Mouse (Mus musculus) liver, postnatal 0 days (tissue): ENCODE data around the gene Alox8. TPM values are rescaled to one million over a fixed set of nuclear protein-coding genes. Genes with fewer than 3 reads are reported as not detected.

ENCODE experiments used
- ATAC-seq: fragments of 200-750 bp; cut with Nextera tagmentation; 2 replicates; pipeline ENCODE4 v1.8.0; 2017; ENCODE audit warnings: mild to moderate bottlenecking, moderate library complexity
- DNase-seq: peaks from one replicate; pipeline ENCODE4 v3.0.0-alpha.2; 2016
- H3K27ac ChIP-seq: fragments of 300-500 bp; sonication (generic); 2 replicates; pipeline ENCODE4 v1.5.1; 2014; ENCODE audit warnings: antibody characterized with exemption, moderate library complexity, mild to moderate bottlenecking, low read depth
- H3K27me3 ChIP-seq: fragments of 300-500 bp; sonication (generic); 2 replicates; pipeline ENCODE4 v1.6.1; 2014; ENCODE audit warnings: low read length, control low read depth, mixed read lengths; ENCODE audit not compliant: insufficient read depth
- H3K36me3 ChIP-seq: fragments of 300-500 bp; sonication (generic); replicated peaks from 2 replicates; pipeline ENCODE4 v1.6.1; 2014; ENCODE audit warnings: mild to moderate bottlenecking, control low read depth, low read length, moderate library complexity, mixed read lengths; ENCODE audit not compliant: insufficient read depth
- H3K4me1 ChIP-seq: fragments of 300-500 bp; sonication (generic); 2 replicates; pipeline ENCODE4 v1.6.1; 2014; ENCODE audit warnings: antibody characterized with exemption, mild to moderate bottlenecking, control low read depth; ENCODE audit not compliant: insufficient read depth
- H3K4me2 ChIP-seq: fragments of 300-500 bp; sonication (generic); 2 replicates; pipeline ENCODE4 v1.6.1; 2014; ENCODE audit warnings: low read depth, mild to moderate bottlenecking, low read length, moderate library complexity, mixed read lengths
- H3K4me3 ChIP-seq: fragments of 300-500 bp; sonication (generic); 2 replicates; pipeline ENCODE4 v1.5.1; 2014; ENCODE audit warnings: low read depth, low read length
- H3K9ac ChIP-seq: fragments of 300-500 bp; sonication (generic); replicated peaks from 2 replicates; pipeline ENCODE4 v1.6.1; 2014; ENCODE audit warnings: mild to moderate bottlenecking, moderate library complexity
- H3K9me3 ChIP-seq: fragments of 300-500 bp; sonication (generic); 2 replicates; pipeline ENCODE4 v1.6.1; 2016; ENCODE audit warnings: mild to moderate bottlenecking, control low read depth, low read length, mixed read lengths
- CTCF ChIP-seq: sonication (generic); IDR thresholded peaks from 2 replicates; pipeline ENCODE4 v1.5.1; 2016; ENCODE audit warnings: antibody characterized with exemption, low read depth
- EP300 ChIP-seq: IDR thresholded peaks from 2 replicates; pipeline ENCODE4 v1.6.1; 2016; ENCODE audit warnings: antibody characterized with exemption, low read depth, mild to moderate bottlenecking
- WGBS: fragments of 180-500 bp; shearing (Covaris S2); extraction: QIAGEN DNeasy Blood & Tissue Kit; methylation state at CpG from one replicate; pipeline ENCODE4 v1.1.7; 2014; ENCODE audit not compliant: insufficient replicate concordance; 5-methylcytosine and 5-hydroxymethylcytosine counted together
- polyA plus RNA-seq: library from polyadenylated mRNA; unstranded; fragments of >200 nt; fragmentation: Nextera tagmentation; extraction: Ambion mirVana; gene quantifications from 2 replicates; pipeline ENCODE4 v1.2.1, GENCODE M21; 2015

The Alox8 gene
- polyA plus RNA-seq, 1 experiment from 2014 or later: 0.04 TPM

DNA sequence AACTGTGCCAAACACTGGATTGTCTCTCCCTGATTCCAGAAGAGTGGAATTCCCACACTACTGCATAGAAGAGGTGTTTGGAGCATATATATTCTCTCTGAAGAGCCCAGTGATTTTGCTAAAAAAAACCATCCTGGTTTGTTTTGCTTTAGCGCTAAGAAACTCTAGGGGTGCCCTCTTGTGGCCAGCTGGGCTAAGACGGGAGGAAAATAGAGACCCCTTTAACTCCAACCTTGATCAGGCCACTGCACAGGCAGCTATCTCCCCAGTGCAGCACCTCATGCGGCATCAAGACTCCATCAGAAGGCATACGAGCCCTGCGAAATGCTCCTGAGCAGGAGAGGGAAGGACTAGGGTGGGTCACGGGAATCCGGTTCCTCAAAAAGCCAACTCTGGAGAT, 47.2 kb downstream of the Alox8 start:
- no peaks in the 10 kb centered on the region for H3K36me3 ChIP-seq
- ATAC-seq: no peak
- H3K4me2 ChIP-seq: peak overlapping the region; percentile 14; the same call in 1 of the 2 replicates
- H3K27me3 ChIP-seq: peaks cover 7% of the 10 kb centered on the region
- no peak for TF ChIP-seq EP300
- peak; percentile 72 for TF ChIP-seq CTCF
- H3K27ac ChIP-seq: no peak overlapping the region
- whole genome bisulfite sequencing: 7% methylated on average over 7 of the region's 7 CpGs
- H3K4me3 ChIP-seq: no peak overlapping the region
- 0 out of 2 replicates have a peak, but pooled peaks cover 3% of the 10 kb centered on the region for H3K4me1 ChIP-seq
- DNase-seq: peak; percentile 66
- H3K9ac ChIP-seq: no peak overlapping the region
- H3K9me3 ChIP-seq: no peaks in the 10 kb centered on the region

DNA sequence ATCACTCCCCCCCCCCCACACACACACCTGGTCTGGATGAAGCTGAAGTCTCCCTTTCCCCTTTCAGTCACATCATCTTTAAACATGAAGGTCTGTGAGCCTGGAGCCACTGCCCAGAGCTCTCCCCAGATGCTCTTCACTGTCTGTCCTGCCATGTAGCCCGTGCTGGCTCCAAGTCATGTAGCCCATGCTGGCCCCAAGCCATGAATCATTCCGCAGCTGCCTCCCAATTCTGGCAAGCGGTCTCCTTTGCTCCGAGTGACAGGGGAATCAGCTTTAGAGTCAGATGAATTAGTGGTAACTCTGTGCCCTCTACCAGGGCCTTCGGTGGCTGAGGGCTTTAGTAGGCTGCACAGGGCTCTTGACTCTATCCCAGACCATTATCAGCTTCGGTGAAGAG, 47.9 kb downstream of the Alox8 start:
- no peak overlapping the region for H3K4me2 ChIP-seq
- 75% methylated on average over 6 of the region's 6 CpGs for WGBS
- H3K36me3 ChIP-seq: no peaks in the 10 kb centered on the region
- no peak overlapping the region for H3K4me3 ChIP-seq
- no peaks in the 10 kb centered on the region for H3K9me3 ChIP-seq
- H3K27ac ChIP-seq: no peak overlapping the region
- DNase-seq: no peak
- H3K27me3 ChIP-seq: peaks cover 7% of the 10 kb centered on the region
- ATAC-seq: no peak
- H3K9ac ChIP-seq: no peak overlapping the region
- TF ChIP-seq CTCF (no peak), EP300 (no peak)
- 0 out of 2 replicates have a peak, but pooled peaks cover 3% of the 10 kb centered on the region for H3K4me1 ChIP-seq

DNA sequence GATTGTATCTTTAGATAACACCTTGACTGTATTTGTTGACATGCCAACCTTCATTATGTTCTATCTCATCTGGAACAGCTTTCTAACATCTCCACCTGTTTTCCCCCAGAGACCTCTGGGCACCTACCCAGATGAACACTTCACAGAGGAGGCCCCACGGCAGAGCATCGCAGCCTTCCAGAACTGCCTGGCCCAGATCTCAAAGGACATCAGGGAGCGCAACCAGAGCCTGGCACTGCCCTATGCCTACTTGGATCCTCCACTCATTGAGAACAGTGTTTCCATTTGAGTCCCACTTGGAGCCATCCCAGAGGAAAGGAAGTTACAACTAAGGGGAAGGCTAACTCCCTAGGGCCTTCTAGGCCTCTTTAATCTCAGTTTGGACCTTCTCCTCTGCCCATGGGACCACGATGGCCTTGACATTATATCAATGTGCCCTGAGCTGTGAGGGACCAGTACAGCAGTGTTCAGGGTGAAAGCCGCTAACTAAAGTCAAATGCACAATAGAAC, 49.1 kb downstream of the Alox8 start:
- no peak overlapping the region for H3K27ac ChIP-seq
- no peak overlapping the region for H3K9ac ChIP-seq
- H3K27me3 ChIP-seq: peaks cover 4% of the 10 kb centered on the region
- no peak overlapping the region for H3K4me3 ChIP-seq
- no peaks in the 10 kb centered on the region for H3K36me3 ChIP-seq
- 83% methylated on average over 5 of the region's 5 CpGs for WGBS
- DNase-seq (no peak), ATAC-seq (no peak)
- H3K9me3 ChIP-seq: no peaks in the 10 kb centered on the region
- 0 out of 2 replicates have a peak, but pooled peaks cover 3% of the 10 kb centered on the region for H3K4me1 ChIP-seq
- H3K4me2 ChIP-seq: no peak overlapping the region
- no peak for TF ChIP-seq CTCF
- no peak for TF ChIP-seq EP300

DNA sequence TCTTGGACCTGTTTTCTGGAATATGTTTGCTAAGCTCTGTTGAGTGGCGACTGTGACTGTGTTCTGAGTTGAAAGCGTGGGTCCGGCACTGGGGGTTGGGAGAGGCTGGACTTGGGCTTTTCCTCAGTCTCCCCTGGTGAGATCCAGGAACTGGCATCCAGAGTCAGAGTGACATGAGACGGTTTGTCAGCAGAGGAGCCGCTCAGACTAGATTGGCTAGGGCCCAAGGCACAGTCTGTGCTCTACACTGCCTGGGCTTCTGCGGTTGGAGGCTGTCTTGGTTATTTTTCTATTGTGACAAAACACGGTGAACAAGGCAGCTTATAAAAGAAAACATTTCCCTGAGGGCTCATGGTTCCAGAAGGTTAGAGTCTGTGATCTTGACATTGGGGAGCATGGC, 50.1 kb downstream of the Alox8 start:
- no peak overlapping the region for H3K4me2 ChIP-seq
- H3K27ac ChIP-seq: no peak overlapping the region
- DNase-seq (no peak), ATAC-seq (no peak)
- no peaks in the 10 kb centered on the region for H3K36me3 ChIP-seq
- H3K4me3 ChIP-seq: no peak overlapping the region
- no peaks in the 10 kb centered on the region for H3K9me3 ChIP-seq
- no peak overlapping the region for H3K9ac ChIP-seq
- TF ChIP-seq EP300 (no peak), CTCF (no peak)
- peaks cover 4% of the 10 kb centered on the region for H3K27me3 ChIP-seq
- 73% methylated on average over 7 of the region's 7 CpGs for WGBS
- H3K4me1 ChIP-seq: 0 out of 2 replicates have a peak, but pooled peaks cover 3% of the 10 kb centered on the region

DNA sequence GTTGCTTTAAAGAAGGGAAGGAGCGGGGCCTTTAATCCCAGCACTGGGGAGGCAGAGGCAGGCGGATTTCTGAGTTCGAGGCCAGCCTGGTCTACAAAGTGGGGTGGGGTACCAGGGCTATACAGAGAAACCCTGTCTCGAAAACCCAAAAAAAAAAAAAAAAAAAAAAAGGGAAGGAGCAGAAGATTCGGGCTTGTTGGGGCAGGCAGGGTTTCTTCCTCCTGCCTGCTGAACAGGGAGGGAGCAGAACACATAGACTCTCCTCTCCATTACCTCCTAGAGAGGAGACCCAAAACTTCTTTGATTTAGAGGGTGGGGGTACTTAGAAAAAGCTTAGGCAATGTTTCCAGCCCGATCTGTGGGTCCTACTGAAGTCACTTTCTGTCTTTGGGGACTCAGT, 62.3 kb downstream of the Alox8 start:
- WGBS: 61% methylated on average over 6 of the region's 6 CpGs
- Histone ChIP-seq H3K9me3 (no peaks in the 10 kb centered on the region), H3K4me3 (no peak overlapping the region), H3K4me1 (peaks cover 19% of the 10 kb centered on the region), H3K4me2 (no peak overlapping the region), H3K36me3 (no peaks in the 10 kb centered on the region), H3K27me3 (no peaks in the 10 kb centered on the region), H3K27ac (no peak overlapping the region), H3K9ac (no peak overlapping the region)
- TF ChIP-seq EP300: no peak
- TF ChIP-seq CTCF: no peak
- no peak for ATAC-seq
- no peak for DNase-seq

DNA sequence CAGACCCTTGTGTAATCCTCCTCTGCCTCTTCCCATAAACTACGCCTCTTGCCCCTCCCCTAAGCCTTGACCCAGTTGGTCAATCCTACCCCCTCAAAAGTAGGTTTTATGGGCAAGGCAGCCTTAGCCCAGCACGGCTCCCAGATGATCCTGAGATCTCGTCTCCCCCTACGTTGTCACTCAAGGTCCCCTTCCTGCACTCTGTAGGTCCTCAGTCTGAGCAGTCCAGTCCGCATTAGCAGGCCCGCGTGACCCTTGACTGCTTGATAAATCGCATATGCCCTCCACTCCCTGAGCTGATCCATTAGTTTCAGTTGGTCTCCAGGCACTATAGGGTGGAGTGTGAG, 63.0 kb downstream of the Alox8 start:
- no peak for DNase-seq
- Histone ChIP-seq H3K36me3 (no peaks in the 10 kb centered on the region), H3K27me3 (no peaks in the 10 kb centered on the region), H3K4me2 (peak overlapping the region; percentile 69), H3K9ac (no peak overlapping the region), H3K27ac (no peak overlapping the region), H3K4me1 (peaks cover 19% of the 10 kb centered on the region), H3K4me3 (no peak overlapping the region), H3K9me3 (no peaks in the 10 kb centered on the region)
- TF ChIP-seq EP300 (no peak), CTCF (no peak)
- no peak for ATAC-seq
- 43% methylated on average over 8 of the region's 8 CpGs for WGBS

Other genes starting within 250 kb of the Alox8 start
- gene Arhgef15, start 240.4 kb downstream of the Alox8 start, polyA plus RNA-seq: 1.8 TPM in 2 replicates
- 0.60 and 0.94 TPM in 2 replicates for gene Slc25a35, start 229.7 kb downstream of the Alox8 start, polyA plus RNA-seq
- 9.4 and 11.2 TPM in 2 replicates for gene Rangrf, start 222.7 kb downstream of the Alox8 start, polyA plus RNA-seq
- gene Pfas, start 189.4 kb downstream of the Alox8 start, polyA plus RNA-seq: 8.9 and 10.6 TPM in 2 replicates
- 7.4 and 7.6 TPM in 2 replicates for gene Ctc1, start 181.9 kb downstream of the Alox8 start, polyA plus RNA-seq
- 41.3 and 45.9 TPM in 2 replicates for gene Aurkb, start 152.2 kb downstream of the Alox8 start, polyA plus RNA-seq
- 5.4 and 6.6 TPM in 2 replicates for gene Borcs6, start 138.1 kb downstream of the Alox8 start, polyA plus RNA-seq
- gene Tmem107, start 127.0 kb downstream of the Alox8 start, polyA plus RNA-seq: 12.5 and 13.0 TPM in 2 replicates
- 13.6 and 14.2 TPM in 2 replicates for gene Vamp2, start 109.4 kb downstream of the Alox8 start, polyA plus RNA-seq
- 3.0 and 8.2 TPM in 2 replicates for gene Per1, start 102.6 kb downstream of the Alox8 start, polyA plus RNA-seq
- gene Hes7, start 77.4 kb downstream of the Alox8 start, polyA plus RNA-seq: 0.07 and 0.15 TPM in 2 replicates
- gene 9130213A22Rik, start 75.3 kb downstream of the Alox8 start, polyA plus RNA-seq: 0.06 and 0.07 TPM in 2 replicates
- 0.14 and 0.18 TPM in 2 replicates for gene Aloxe3, start 71.9 kb downstream of the Alox8 start, polyA plus RNA-seq
- gene Alox12b, start 40.9 kb downstream of the Alox8 start, polyA plus RNA-seq: not detected in 2 replicates
- gene Gucy2e, start 39.2 kb upstream of the Alox8 start, polyA plus RNA-seq: not detected in 2 replicates
- 4.1 and 5.6 TPM in 2 replicates for gene Cntrob, start 125.9 kb upstream of the Alox8 start, polyA plus RNA-seq
- gene Trappc1, start 126.1 kb upstream of the Alox8 start, polyA plus RNA-seq: 71.5 and 72.0 TPM in 2 replicates
- 0.20 TPM in 2 replicates for gene Kcnab3, start 128.4 kb upstream of the Alox8 start, polyA plus RNA-seq
- gene Rnf227, start 142.6 kb upstream of the Alox8 start, polyA plus RNA-seq: 0.87 and 1.3 TPM in 2 replicates
- 7.8 and 8.7 TPM in 2 replicates for gene Chd3, start 171.6 kb upstream of the Alox8 start, polyA plus RNA-seq
- 83.7 and 83.9 TPM in 2 replicates for gene Naa38, start 197.6 kb upstream of the Alox8 start, polyA plus RNA-seq
- gene Cyb5d1, start 197.8 kb upstream of the Alox8 start, polyA plus RNA-seq: 4.7 and 5.4 TPM in 2 replicates
- gene Tmem88, start 200.4 kb upstream of the Alox8 start, polyA plus RNA-seq: 12.3 and 14.0 TPM in 2 replicates
- gene Kdm6b, start 215.8 kb upstream of the Alox8 start, polyA plus RNA-seq: 7.4 and 8.2 TPM in 2 replicates